Mouse (Mus musculus) adrenal gland, postnatal 14 days (tissue): ENCODE results near the gene Fam189a1. TPM values are rescaled to one million over a fixed set of nuclear protein-coding genes. Genes with fewer than 3 reads are reported as not detected.

Source experiments
- DNase-seq: peaks from one replicate; pipeline ENCODE4 v3.0.0; 2021; ENCODE audit warnings: mixed read lengths
- total RNA-seq: library from RNA; stranded (reverse); gene quantifications from 2 replicates; pipeline ENCODE4 v1.2.3, GENCODE M21; 2021

The Fam189a1 gene
- total RNA-seq, 1 experiment from 2014 or later = 0.41 TPM

DNA sequence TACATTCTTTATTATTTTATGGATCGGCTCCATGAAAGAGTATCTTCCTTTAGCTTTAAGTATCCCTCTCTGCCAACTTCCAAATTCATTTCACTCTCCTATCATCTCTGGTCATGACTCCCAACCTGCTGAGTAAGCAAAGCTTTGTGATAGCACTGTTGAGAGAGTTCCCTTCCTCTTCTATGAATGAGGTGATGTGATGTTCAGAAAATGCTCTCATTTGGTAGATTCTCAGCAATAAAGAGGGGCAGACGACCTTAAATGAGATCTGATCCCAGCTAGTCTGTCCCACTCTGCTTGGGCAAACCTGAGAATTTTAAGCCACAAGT lies 205.6 kb downstream of the Fam189a1 start:
- no peak for DNase-seq

DNA sequence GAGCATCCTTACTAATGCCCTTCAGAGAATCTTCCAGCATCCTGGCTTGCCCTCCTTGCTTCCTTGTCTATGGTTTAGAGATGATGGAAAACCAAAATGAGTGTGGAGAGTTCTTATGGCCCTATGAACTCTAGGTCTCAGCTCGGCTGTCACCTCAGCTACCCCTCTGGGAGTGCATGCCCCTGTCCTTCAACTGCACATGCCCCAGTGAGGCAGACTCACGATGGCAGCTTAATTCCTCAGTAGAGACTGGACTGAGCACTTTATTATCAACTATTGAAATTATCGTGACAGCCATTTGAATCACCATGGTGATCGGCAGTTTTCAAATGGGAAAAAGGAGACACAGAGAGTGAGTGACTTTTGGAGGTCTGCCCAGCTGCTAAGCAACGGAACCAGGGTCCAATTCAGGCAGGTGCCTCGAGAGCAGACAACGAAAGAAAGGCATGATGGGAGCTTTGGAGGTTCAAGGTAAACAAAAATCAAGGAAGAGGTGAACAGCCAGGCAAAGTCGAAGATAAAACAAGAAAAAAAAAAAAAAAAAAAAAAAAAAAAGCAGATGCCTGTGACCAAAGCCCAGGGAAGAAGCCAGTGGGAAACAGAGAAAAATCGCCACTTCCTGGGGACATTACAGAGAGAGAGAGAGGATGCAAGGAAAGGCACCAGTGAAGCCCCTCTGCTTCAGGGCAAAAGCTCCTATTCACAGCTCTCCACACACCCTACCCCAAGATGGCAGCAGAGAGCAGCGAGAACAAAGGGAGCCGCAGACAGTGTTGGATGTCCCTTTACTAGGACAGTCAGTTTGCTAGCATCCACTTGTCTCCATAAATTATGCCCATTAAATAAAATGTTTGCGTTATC lies 206.2 kb downstream of the Fam189a1 start:
- peak; percentile 76 for DNase-seq

DNA sequence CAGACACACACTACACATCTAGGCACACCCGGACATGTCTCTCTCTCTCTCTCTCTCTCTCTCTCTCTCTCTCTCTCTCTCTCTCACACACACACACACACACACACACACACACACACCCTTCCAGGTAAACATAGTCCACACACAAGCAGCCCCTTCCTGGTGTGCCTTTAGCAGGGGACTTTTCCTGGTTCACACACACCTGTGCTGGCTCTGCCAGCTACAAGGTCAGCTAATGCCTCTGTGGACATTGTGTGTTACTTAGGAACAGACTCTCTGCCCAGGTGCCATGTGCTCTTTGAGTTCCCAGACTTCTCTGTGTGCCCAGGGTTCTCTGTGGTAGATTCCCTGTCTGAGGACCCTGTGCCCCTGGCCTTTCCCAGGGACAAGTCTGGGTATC lies 206.9 kb downstream of the Fam189a1 start:
- no peak for DNase-seq

DNA sequence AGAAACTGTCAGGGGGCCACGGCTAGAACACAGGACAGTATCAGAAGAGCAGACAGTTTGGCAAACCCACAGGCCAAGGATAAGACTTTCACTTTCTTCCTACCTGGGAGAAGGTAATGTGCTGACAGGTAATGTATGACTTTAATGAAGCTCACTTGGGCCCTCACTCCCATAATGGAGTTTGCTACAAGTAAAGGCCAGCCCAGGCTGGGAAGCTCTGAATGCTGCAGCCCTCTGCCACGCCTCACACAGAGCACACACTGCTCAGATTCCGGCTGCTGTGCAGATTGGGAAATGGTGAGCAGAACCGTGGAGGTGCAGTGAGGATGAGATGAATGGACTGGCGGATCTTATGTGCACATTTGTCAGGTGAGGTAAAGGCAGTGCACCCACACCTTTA lies 211.7 kb downstream of the Fam189a1 start:
- no peak for DNase-seq

DNA sequence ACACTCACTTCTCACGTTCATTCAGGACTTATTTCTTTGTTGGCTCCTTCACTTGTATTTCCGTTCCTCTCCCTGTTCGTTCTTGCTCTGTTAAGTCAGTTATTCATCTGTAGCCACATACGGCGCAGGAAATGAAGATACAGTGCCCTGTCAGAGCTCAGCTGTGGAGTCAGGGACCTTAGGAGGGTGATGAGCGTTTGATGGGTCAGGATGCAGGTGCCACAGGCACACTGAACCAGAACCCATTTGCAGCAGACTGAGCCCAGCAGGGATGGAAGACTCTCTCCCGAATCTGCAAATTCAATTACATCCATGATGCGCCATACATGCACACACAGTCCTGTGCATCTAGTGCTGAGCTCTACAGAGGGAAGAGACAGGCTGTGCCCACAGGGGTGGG lies 212.2 kb downstream of the Fam189a1 start:
- no peak for DNase-seq

GRCm38 (mm10) chr7:64936927-64937326 lies 219.4 kb downstream of the Fam189a1 start:
- no peak for DNase-seq

- DNase-seq = no peak
Measured at GRCm38 (mm10) chr7:64934115-64934514, 222.3 kb downstream of the Fam189a1 start.

DNA sequence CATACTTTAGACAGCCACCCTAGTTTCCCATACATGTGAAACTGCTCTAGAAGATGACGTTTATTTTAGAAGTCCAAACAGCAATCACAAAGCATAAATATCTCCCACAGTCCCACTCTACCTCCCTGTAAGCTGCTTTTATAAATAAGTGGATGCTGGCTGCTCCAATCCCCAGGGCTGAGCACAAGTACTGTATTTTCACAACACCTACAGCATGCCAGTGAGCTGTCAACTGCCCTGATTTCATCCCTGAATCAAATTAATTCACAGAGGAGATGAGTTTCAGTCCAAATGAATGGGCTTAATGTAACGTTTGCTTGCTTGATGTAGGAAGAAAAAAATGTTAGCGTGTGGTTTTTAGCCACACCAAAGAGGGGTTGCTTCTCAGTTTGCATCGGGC lies 225.4 kb downstream of the Fam189a1 start:
- DNase-seq = no peak

DNA sequence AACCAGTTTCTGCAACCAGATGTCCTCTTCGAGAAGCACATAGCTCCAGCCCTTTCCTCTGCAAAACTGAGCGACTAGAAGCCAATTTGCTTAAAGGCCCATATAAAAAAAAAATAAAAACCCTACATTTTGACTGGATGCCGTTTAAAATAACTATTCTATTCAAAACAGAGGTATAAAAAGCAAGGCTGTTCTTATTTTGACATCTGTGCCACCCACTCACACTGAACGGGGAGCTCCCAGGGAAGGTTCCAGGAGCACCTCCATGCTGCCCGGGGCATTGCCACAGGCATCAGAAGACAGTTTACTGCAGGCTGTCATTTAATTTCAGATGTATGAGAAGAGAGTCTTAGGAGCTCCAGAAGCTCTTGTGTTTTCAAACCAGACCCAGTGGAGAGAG lies 232.5 kb downstream of the Fam189a1 start:
- no peak for DNase-seq

DNA sequence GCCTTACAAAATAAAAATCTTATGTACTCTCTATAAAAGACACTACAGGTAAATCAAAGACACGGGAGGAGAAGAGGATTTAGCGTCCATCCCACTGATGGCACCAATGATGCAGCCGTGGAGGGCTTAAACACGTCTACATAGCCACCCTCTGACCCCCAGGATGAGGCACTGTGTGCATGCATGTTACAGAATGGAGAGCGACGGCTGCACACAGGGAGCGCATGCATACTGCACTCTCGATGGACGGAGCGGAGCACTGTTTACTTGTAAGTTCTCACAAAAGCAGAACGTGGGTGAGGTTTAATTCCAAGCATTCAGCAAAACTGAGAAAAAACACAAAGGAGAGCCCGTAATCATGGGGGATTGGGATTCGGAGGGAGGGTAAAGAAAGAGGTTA lies 235.2 kb downstream of the Fam189a1 start:
- no peak for DNase-seq

DNA sequence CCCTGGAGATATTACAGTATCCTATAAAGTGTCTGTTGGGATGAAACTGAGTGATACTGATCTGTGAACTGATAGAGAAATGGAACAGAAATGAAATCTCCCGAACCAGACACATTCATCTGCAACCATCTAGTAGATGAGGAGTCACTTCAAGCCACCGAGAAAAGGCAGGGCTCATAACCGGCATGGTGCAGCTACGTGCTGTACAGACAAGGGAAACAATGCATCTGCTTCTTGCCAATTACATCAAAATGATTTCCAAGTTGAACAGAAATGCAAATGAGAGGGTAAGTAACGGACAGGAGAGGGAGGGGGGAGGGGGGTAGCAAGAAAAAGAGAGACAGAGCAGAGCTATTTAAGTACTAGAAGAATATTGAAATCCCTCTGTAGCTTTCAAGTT lies 235.6 kb downstream of the Fam189a1 start:
- no peak for DNase-seq

DNA sequence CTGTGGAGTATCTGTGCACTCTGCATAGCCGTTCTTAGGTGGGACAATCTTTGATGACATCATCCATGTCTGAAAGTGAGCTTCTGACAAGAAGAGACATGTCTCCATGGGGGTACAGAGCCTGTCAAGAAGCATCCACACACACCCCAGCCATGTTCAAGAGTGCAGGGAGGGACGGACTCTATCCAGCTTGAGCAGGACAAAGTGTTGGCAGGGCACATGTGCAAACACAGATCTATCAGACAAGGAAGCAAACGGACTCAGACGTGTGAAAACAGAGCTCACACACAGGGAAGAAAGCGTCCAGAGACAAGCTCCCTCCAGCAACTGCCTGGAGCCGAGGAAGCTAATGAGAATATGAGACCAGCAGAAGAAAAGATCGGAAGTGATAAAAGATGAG lies 239.7 kb downstream of the Fam189a1 start:
- no peak for DNase-seq

DNA sequence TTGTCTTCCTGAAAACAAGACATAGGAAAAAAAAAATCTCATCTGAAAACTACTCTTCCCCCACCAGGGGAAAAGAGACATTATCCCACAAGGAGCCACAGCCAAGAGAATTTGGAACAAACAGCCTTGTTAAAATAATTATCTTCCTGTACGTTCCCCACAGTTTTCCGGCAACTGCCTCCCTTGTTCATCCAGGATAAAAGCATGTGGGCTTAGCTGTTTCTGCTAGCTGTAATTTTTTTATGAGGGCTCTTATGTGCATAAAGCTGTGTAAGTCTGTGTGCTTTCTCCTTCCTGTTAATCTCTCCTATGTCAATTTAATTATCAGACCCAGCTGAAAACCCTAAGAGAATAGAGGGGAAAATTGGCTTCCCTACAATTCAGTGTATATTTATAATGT lies 241.2 kb downstream of the Fam189a1 start:
- no peak for DNase-seq

GRCm38 (mm10) chr7:64911945-64912344 lies 244.4 kb downstream of the Fam189a1 start:
- DNase-seq = no peak

GRCm38 (mm10) chr7:64910208-64910607 lies 246.2 kb downstream of the Fam189a1 start:
- DNase-seq = no peak

GRCm38 (mm10) chr7:64906955-64907354 lies 249.4 kb downstream of the Fam189a1 start:
- no peak for DNase-seq

- no peak for DNase-seq
Measured at GRCm38 (mm10) chr7:64905506-64905905, 250.9 kb downstream of the Fam189a1 start.

DNA sequence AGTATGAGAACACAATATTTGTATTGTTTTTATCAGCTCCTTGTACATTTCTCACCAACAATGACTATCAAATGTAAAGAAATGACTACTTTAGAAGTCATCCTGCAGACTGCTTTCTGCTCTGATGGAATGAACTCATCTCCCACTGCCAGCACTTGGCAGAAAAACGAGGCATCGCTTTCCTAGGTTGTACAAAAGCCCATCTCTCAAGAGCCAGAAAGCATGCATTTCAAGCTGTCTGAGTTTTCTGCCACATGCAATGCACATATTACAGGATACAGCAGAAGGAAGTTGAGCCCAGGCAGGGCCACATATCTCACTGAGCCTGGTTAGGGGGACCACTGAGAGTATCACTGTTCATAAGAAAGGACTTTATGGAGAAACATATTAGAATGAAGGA lies 256.1 kb downstream of the Fam189a1 start:
- DNase-seq = no peak

DNA sequence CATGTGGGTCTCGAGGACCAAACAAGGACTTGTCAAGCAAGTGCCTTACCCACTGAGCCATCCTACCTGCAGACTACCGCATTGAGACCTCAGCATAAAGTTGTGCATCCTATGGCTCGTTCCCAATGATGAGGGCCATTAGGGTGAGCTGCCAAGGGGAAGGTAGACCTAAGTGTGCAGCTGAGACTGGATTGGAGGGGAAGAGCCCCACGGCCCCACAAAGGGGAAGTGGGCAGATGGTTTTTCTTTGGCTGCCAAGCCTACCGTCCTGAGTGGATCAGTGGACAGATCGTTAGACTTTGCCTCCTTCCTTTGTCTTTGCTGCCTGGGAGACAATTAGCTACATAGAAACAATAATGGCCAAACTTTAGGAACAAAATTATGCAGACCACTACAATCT lies 259.8 kb downstream of the Fam189a1 start:
- DNase-seq = no peak

DNA sequence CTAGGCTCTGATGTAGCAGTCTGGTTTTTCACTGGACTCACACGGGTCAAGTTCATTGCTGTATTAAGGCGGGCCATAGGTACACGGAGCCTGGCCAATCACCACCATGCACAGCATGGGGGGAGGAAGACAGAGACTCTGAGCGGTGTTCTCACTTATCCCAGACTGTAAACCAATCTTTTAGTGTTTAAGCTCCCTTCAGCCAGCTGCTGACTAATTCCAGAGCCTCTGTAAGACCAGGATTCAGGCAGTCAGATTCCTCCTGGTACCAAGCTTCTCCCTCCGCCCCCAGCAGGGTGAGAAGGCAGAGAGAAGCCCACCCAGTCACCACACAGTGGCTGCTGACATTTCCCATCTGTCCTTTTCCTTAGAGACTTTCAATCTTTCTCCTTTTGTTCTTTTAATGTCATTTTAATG lies 260.7 kb downstream of the Fam189a1 start:
- no peak for DNase-seq

- peak; percentile 78 for DNase-seq
Measured at GRCm38 (mm10) chr7:64891139-64891538, 265.2 kb downstream of the Fam189a1 start.

DNA sequence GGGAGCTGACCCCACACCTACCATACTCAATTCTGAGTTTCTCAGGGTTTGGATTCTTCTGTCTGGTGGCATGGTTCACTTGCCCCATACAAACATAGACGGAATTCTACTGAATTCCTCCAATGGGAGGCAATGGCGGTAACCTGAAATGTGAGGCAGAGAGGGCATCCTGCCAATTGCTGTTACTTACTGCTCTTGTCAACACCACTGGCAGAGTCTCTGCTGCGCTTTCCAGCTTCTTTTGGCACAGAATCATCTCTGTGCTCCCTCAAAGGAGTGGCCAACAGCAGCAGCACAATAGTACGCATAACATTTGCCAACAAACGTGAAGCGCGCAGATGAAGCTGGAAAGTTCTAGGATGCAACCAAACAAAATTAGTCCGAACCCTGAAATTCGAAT lies 266.5 kb downstream of the Fam189a1 start:
- peak; percentile 81 for DNase-seq

GRCm38 (mm10) chr7:64884187-64884862 lies 272.0 kb downstream of the Fam189a1 start:
- no peak for DNase-seq

DNA sequence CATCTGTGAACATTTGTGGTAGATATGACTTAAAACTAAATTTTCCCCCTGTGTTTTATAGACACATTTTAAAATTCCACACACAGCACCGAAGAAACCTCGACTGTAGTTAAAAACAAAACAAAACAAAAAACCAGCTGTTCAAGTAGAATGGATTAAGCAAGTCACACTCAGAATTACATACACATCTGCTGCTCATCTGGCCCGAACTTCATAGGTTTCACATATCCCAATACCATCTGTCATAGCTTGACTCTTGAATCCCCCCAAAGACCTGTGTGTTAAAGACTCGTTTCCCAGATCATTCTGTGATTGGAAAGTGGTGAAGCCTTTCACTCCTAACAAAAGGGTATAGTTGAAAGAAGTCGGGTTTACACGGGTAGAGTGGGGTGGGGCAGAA lies 274.1 kb downstream of the Fam189a1 start:
- DNase-seq = no peak
